18 mouse cellular contexts compared by ENCODE assay signal in genomic region chr9:65240587-65240986, GRCm38 (mm10). TPM values are rescaled to one million over a fixed set of nuclear protein-coding genes. Genes with fewer than 3 reads are reported as not detected.
"Had no signal": no experiment of that assay in that cellular context is flagged by ENCODE, and none has a peak within 500 bp of the region (broad histone marks: within the 10 kb centered on the region; RNA-seq: fewer than 3 reads in every experiment).

No protein-coding gene starts in this region.

- H3K9ac ChIP-seq: liver, embryonic 12.5 days; liver, embryonic 14.5 days; lung, embryonic 14.5 days; midbrain, embryonic 12.5 days; neural tube, embryonic 13.5 days; stomach, embryonic 15.5 days had no signal

- H3K9me3 ChIP-seq: liver, embryonic 12.5 days; midbrain, embryonic 12.5 days; neural tube, embryonic 13.5 days; stomach, embryonic 15.5 days had no signal

- H3K36me3 ChIP-seq: stomach, embryonic 15.5 days had no signal

- H3K4me3 ChIP-seq: liver, embryonic 12.5 days; midbrain, embryonic 12.5 days; myocyte; neural tube, embryonic 13.5 days; stomach, embryonic 15.5 days had no signal

- ATAC-seq: liver, embryonic 12.5 days had no signal

- H3K4me2 ChIP-seq: liver, embryonic 12.5 days; lung, embryonic 14.5 days; midbrain, embryonic 12.5 days; neural tube, embryonic 13.5 days; stomach, embryonic 15.5 days had no signal

- H3K27ac ChIP-seq: liver, embryonic 12.5 days; liver, embryonic 14.5 days; midbrain, embryonic 12.5 days; neural tube, embryonic 13.5 days; stomach, embryonic 15.5 days; stomach, postnatal 0 days had no signal

- H3K27me3 ChIP-seq: midbrain, embryonic 12.5 days; neural tube, embryonic 13.5 days; stomach, embryonic 15.5 days had no signal

- DNase-seq: lung, adult 18-20 months; lung, embryonic 14.5 days; lung, postnatal 10 days; lung, postnatal 4 days; right cerebral cortex, postnatal 14 days; thymus, adult 2 months; thymus, postnatal 25 days; thymus, postnatal 4 days had no signal

RNA-seq across cellular contexts. Expression of gene Cilp, which starts 24.4 kb away (rescaled TPM):
- total RNA-seq: megakaryocyte, adult 5-6 weeks; megakaryocyte-erythroid progenitor cell, adult 5-6 weeks; neutrophil, adult 5-6 weeks had no signal
- polyA plus RNA-seq: lung, embryonic 14.5 days had no signal
